Mouse (Mus musculus): ENCODE results near the gene Sfrp4. TPM values are rescaled to one million over a fixed set of nuclear protein-coding genes. Genes with fewer than 3 reads are reported as not detected.

Gene Sfrp4
- polyA plus RNA-seq, 1 experiment from 2014 or later, result 0.40 TPM

- H3K4me1 ChIP-seq (ENCODE audit: control insufficient read depth, insufficient read depth, low read length), result no peaks in the 10 kb centered on the region
- no peak overlapping the region for H3K4me3 ChIP-seq (ENCODE audit: low read length)
- H3K9me3 ChIP-seq (ENCODE audit: control insufficient read depth, low read length), result no peaks in the 10 kb centered on the region
- H3K9ac ChIP-seq (ENCODE audit: low read depth, low read length), result no peak overlapping the region
- H3K36me3 ChIP-seq (ENCODE audit: control insufficient read depth, insufficient read depth, low read length), result no peaks in the 10 kb centered on the region
- 77% methylated on average over 4 of the region's 4 CpGs for WGBS
- no peak overlapping the region for H3K27ac ChIP-seq (ENCODE audit: low read length)
- ATAC-seq, result no peak
- H3K27me3 ChIP-seq (replicated peaks; ENCODE audit: control insufficient read depth, insufficient read depth, low read length), result no peaks in the 10 kb centered on the region
- H3K4me2 ChIP-seq (ENCODE audit: low read depth, low read length), result no peak overlapping the region
Observed at GRCm38 (mm10) chr13:19668355-19669140, 45.6 kb downstream of the Sfrp4 start.

- Histone ChIP-seq H3K27me3 (replicated peaks; ENCODE audit: control insufficient read depth, insufficient read depth, low read length) (no peaks in the 10 kb centered on the region), H3K4me2 (ENCODE audit: low read depth, low read length) (no peak overlapping the region), H3K27ac (ENCODE audit: low read length) (no peak overlapping the region), H3K9me3 (ENCODE audit: control insufficient read depth, low read length) (no peaks in the 10 kb centered on the region), H3K4me1 (ENCODE audit: control insufficient read depth, insufficient read depth, low read length) (no peaks in the 10 kb centered on the region), H3K36me3 (ENCODE audit: control insufficient read depth, insufficient read depth, low read length) (no peaks in the 10 kb centered on the region), H3K9ac (ENCODE audit: low read depth, low read length) (no peak overlapping the region), H3K4me3 (ENCODE audit: low read length) (no peak overlapping the region)
- no peak for ATAC-seq
- 87% methylated on average over 3 of the region's 3 CpGs for WGBS
Observed at GRCm38 (mm10) chr13:19674025-19674424, 51.1 kb downstream of the Sfrp4 start.

- Histone ChIP-seq H3K4me2 (ENCODE audit: low read depth, low read length) (no peak overlapping the region), H3K4me1 (ENCODE audit: control insufficient read depth, insufficient read depth, low read length) (no peaks in the 10 kb centered on the region), H3K27me3 (replicated peaks; ENCODE audit: control insufficient read depth, insufficient read depth, low read length) (no peaks in the 10 kb centered on the region), H3K27ac (ENCODE audit: low read length) (no peak overlapping the region), H3K9me3 (ENCODE audit: control insufficient read depth, low read length) (no peaks in the 10 kb centered on the region), H3K4me3 (ENCODE audit: low read length) (no peak overlapping the region), H3K9ac (ENCODE audit: low read depth, low read length) (no peak overlapping the region), H3K36me3 (ENCODE audit: control insufficient read depth, insufficient read depth, low read length) (no peaks in the 10 kb centered on the region)
- no peak for ATAC-seq
Observed at GRCm38 (mm10) chr13:19674601-19675000, 51.7 kb downstream of the Sfrp4 start.

Other genes with a start within 250 kb of the Sfrp4 start
- 86.5 and 94.8 TPM in 2 replicates for gene Stard3nl, start 227.3 kb upstream of the Sfrp4 start, polyA plus RNA-seq (2015; fragmentation: Nextera tagmentation; extraction: Ambion mirVana)
- gene Epdr1, start 3.2 kb upstream of the Sfrp4 start, polyA plus RNA-seq (2015; fragmentation: Nextera tagmentation; extraction: Ambion mirVana), result 14.0 and 15.0 TPM in 2 replicates
- gene Nme8, start 74.7 kb downstream of the Sfrp4 start, polyA plus RNA-seq (2015; fragmentation: Nextera tagmentation; extraction: Ambion mirVana), result not detected in 2 replicates
- 0.60 and 0.86 TPM in 2 replicates for gene Gpr141, start 201.2 kb downstream of the Sfrp4 start, polyA plus RNA-seq (2015; fragmentation: Nextera tagmentation; extraction: Ambion mirVana)